ENCODE assay signal across 14 mouse cellular contexts in genomic region chr4:57660470-57660869, GRCm38 (mm10). TPM values are rescaled to one million over a fixed set of nuclear protein-coding genes. Genes with fewer than 3 reads are reported as not detected.
DNase-seq lines count a peak whose midpoint lies in the region; ATAC-seq lines count a peak whose summit lies in the region.
"Had no signal": no experiment of that assay in that cellular context is flagged by ENCODE, and none has a peak within 500 bp of the region (broad histone marks: within the 10 kb centered on the region; RNA-seq: fewer than 3 reads in every experiment).

No protein-coding gene starts in this region.

- no peak for DNase-seq in neural tube, embryonic 11.5 days (ENCODE audit: low spot score)
- no peak for DNase-seq in neural tube, embryonic 10.5 days (ENCODE audit: extremely low spot score, low spot score)
- peak; percentile 72 for DNase-seq in embryo, embryonic 10.5 days (ENCODE audit: low spot score)
- peak; percentile 70 for DNase-seq in retina, postnatal 1 day
- no peak for DNase-seq in left cerebral cortex, postnatal 36 days (ENCODE audit: low spot score in 2 of 2)
- DNase-seq in layer of hippocampus, adult 9-11 months: no peak
- DNase-seq in lung, postnatal 36 days: no peak
- DNase-seq: gastrocnemius, postnatal 14 days had no signal

- no peaks in the 10 kb centered on the region for H3K9me3 ChIP-seq in neural tube, embryonic 11.5 days (ENCODE audit: control insufficient read depth, low read length)
- H3K9me3 ChIP-seq in hindbrain, embryonic 16.5 days (ENCODE audit: control insufficient read depth, low read length): no peaks in the 10 kb centered on the region
- H3K9me3 ChIP-seq: embryonic facial prominence, embryonic 12.5 days; lung, embryonic 15.5 days had no signal

- H3K27me3 ChIP-seq in neural tube, embryonic 11.5 days (ENCODE audit: control insufficient read depth, insufficient read depth, low read length): no peaks in the 10 kb centered on the region
- no peaks in the 10 kb centered on the region for H3K27me3 ChIP-seq in hindbrain, embryonic 16.5 days (replicated peaks; ENCODE audit: control insufficient read depth, insufficient read depth, low read length)
- H3K27me3 ChIP-seq: CH12.LX; embryonic facial prominence, embryonic 12.5 days; lung, embryonic 15.5 days had no signal

- peaks cover 10% of the 10 kb centered on the region for H3K4me1 ChIP-seq in neural tube, embryonic 11.5 days (ENCODE audit: control insufficient read depth, insufficient read depth, low read length)
- H3K4me1 ChIP-seq in hindbrain, embryonic 16.5 days (ENCODE audit: control insufficient read depth, insufficient read depth, low read depth, low read length): peaks cover 12% of the 10 kb centered on the region
- H3K4me1 ChIP-seq: embryonic facial prominence, embryonic 12.5 days; lung, embryonic 15.5 days had no signal

- 20% methylated on average over 4 of the region's 4 CpGs for WGBS in neural tube, embryonic 11.5 days
- WGBS in hindbrain, embryonic 16.5 days: 7% methylated on average over 4 of the region's 4 CpGs

- intact Hi-C loops in left cerebral cortex, postnatal 36 days (cut with DNase I): no loop called here

- no peak overlapping the region for H3K27ac ChIP-seq in neural tube, embryonic 11.5 days (ENCODE audit: low read depth, low read length)
- H3K27ac ChIP-seq in hindbrain, embryonic 16.5 days (ENCODE audit: low read depth, low read length): peak overlapping the region; percentile 65
- H3K27ac ChIP-seq: embryonic facial prominence, embryonic 12.5 days; lung, embryonic 15.5 days had no signal

- H3K4me3 ChIP-seq in neural tube, embryonic 11.5 days (ENCODE audit: low read depth, low read length): no peak overlapping the region
- no peak overlapping the region for H3K4me3 ChIP-seq in hindbrain, embryonic 16.5 days (ENCODE audit: low read length)
- H3K4me3 ChIP-seq: embryonic facial prominence, embryonic 12.5 days; lung, embryonic 15.5 days had no signal

- peak; percentile 65 for ATAC-seq in neural tube, embryonic 11.5 days (ENCODE audit: insufficient read depth, low FRiP score, low TSS enrichment)
- ATAC-seq in hindbrain, embryonic 16.5 days: peak; percentile 78
- ATAC-seq: activated CD4-positive, CD25-positive, alpha-beta regulatory T cell, adult 4 months; intestine, embryonic 16.5 days had no signal

- H3K9ac ChIP-seq in neural tube, embryonic 11.5 days (ENCODE audit: low read length): no peak overlapping the region
- no peak overlapping the region for H3K9ac ChIP-seq in hindbrain, embryonic 16.5 days (ENCODE audit: low read depth, low read length)
- H3K9ac ChIP-seq: embryonic facial prominence, embryonic 12.5 days; lung, embryonic 15.5 days had no signal

- no peak overlapping the region for H3K4me2 ChIP-seq in neural tube, embryonic 11.5 days (ENCODE audit: low read depth)
- H3K4me2 ChIP-seq in hindbrain, embryonic 16.5 days (ENCODE audit: low read length): peak overlapping the region; percentile 16; the same call in 1 of the 2 replicates
- H3K4me2 ChIP-seq: embryonic facial prominence, embryonic 12.5 days; lung, embryonic 15.5 days had no signal

- no peaks in the 10 kb centered on the region for H3K36me3 ChIP-seq in neural tube, embryonic 11.5 days (ENCODE audit: control insufficient read depth, insufficient read depth, low read length)
- H3K36me3 ChIP-seq in hindbrain, embryonic 16.5 days (ENCODE audit: control insufficient read depth, insufficient read depth, low read length): no peaks in the 10 kb centered on the region

RNA-seq across cellular contexts. Expression of gene Akap2, which starts 57.0 kb away (rescaled TPM):
- polyA plus RNA-seq in neural tube, embryonic 11.5 days (2014; fragmentation: Nextera tagmentation; extraction: Ambion mirVana): 29.7 TPM in 2 replicates
- polyA plus RNA-seq in hindbrain, embryonic 16.5 days (2015; fragmentation: Nextera tagmentation; extraction: Ambion mirVana): 11.4 and 13.2 TPM in 2 replicates
- total RNA-seq in left cerebral cortex, postnatal 36 days (2021): 10 to 100 TPM; 39.4 to 43.5 TPM

Comparison
In these comparisons a context has a peak if more than half of its experiments do, and no peak if none do; other contexts are left out.
1. DNase-seq: peak in embryo, embryonic 10.5 days (single experiment) and retina, postnatal 1 day (single experiment); none in neural tube, embryonic 11.5 days (single experiment), neural tube, embryonic 10.5 days (single experiment), left cerebral cortex, postnatal 36 days (0 of 2), layer of hippocampus, adult 9-11 months (single experiment) and lung, postnatal 36 days (single experiment).